Mouse (Mus musculus) forebrain, postnatal 0 days (tissue): ENCODE data around the gene Ankrd33b. TPM values are rescaled to one million over a fixed set of nuclear protein-coding genes. Genes with fewer than 3 reads are reported as not detected.

Experiments
- ATAC-seq: fragments of 200-750 bp; cut with Nextera tagmentation; 2 replicates; pipeline ENCODE4 v1.8.0; 2017; ENCODE audit warnings: mild to moderate bottlenecking, moderate library complexity
- DNase-seq: peaks from one replicate; pipeline ENCODE4 v3.0.0-alpha.2; 2015
- H3K27ac ChIP-seq: fragments of 300-500 bp; sonication (generic); 2 replicates; pipeline ENCODE4 v1.5.1; 2014; ENCODE audit warnings: low read depth, mild to moderate bottlenecking, antibody characterized with exemption, low read length, moderate library complexity, mixed read lengths
- H3K27me3 ChIP-seq: fragments of 300-500 bp; sonication (generic); 2 replicates; pipeline ENCODE4 v1.6.1; 2014; ENCODE audit warnings: mild to moderate bottlenecking, low read length, mixed read lengths; ENCODE audit not compliant: insufficient read depth
- H3K36me3 ChIP-seq: fragments of 300-500 bp; sonication (generic); 2 replicates; pipeline ENCODE4 v1.6.1; 2014; ENCODE audit warnings: mild to moderate bottlenecking, moderate library complexity; ENCODE audit not compliant: insufficient read depth
- H3K4me1 ChIP-seq: fragments of 300-500 bp; sonication (generic); 2 replicates; pipeline ENCODE4 v1.6.1; 2014; ENCODE audit warnings: antibody characterized with exemption; ENCODE audit not compliant: insufficient read depth
- H3K4me2 ChIP-seq: fragments of 300-500 bp; sonication (generic); 2 replicates; pipeline ENCODE4 v1.6.1; 2014; ENCODE audit warnings: low read depth, mild to moderate bottlenecking, moderate library complexity
- H3K4me3 ChIP-seq: fragments of 300-500 bp; sonication (generic); 2 replicates; pipeline ENCODE4 v1.5.1; 2014; ENCODE audit warnings: low read depth, low read length, mixed read lengths
- H3K9ac ChIP-seq: fragments of 300-500 bp; sonication (generic); 2 replicates; pipeline ENCODE4 v1.6.1; 2014; ENCODE audit warnings: mild to moderate bottlenecking
- H3K9me3 ChIP-seq: fragments of 300-500 bp; sonication (generic); 2 replicates; pipeline ENCODE4 v1.6.1; 2016; ENCODE audit warnings: low read length
- CTCF ChIP-seq: sonication (generic); IDR thresholded peaks from 2 replicates; pipeline ENCODE4 v1.5.1; 2016; ENCODE audit warnings: antibody characterized with exemption, control low read depth, low read depth
- WGBS: fragments of 180-500 bp; shearing (Covaris S2); extraction: QIAGEN DNeasy Blood & Tissue Kit; methylation state at CpG from one replicate; pipeline ENCODE4 v1.1.7; 2014; 5-methylcytosine and 5-hydroxymethylcytosine counted together
- polyA plus RNA-seq: library from polyadenylated mRNA; unstranded; fragments of >200 nt; fragmentation: Nextera tagmentation; extraction: Ambion mirVana; gene quantifications from 2 replicates; pipeline ENCODE4 v1.2.1, GENCODE M21; 2015
- total RNA-seq: library from RNA; depleted of rRNA; stranded (reverse); fragments of >200 nt; gene quantifications from 2 replicates; pipeline ENCODE4 v1.2.3, GENCODE M21; 2014

Gene Ankrd33b
- total and polyA plus RNA-seq, 2 experiments from 2014 or later, result 1.2 to 1.3 TPM

- WGBS, result 31% methylated on average over 12 of the region's 12 CpGs
- Histone ChIP-seq H3K4me1 (peaks cover 5% of the 10 kb centered on the region), H3K9ac (no peak overlapping the region), H3K4me2 (0 out of 2 replicates have a peak overlapping the region, but pooled peaks have one; percentile 2), H3K27ac (no peak overlapping the region), H3K9me3 (no peaks in the 10 kb centered on the region), H3K27me3 (no peaks in the 10 kb centered on the region), H3K4me3 (no peak overlapping the region), H3K36me3 (no peaks in the 10 kb centered on the region)
- ATAC-seq (no peak; the same call in 1 of the 2 replicates), DNase-seq (no peak)
- TF ChIP-seq CTCF, result peak; percentile 42
These were observed 46.7 kb downstream of the Ankrd33b start for GRCm38 (mm10) chr15:31320598-31321377.

- Histone ChIP-seq H3K4me3 (no peak overlapping the region), H3K4me1 (peaks cover 5% of the 10 kb centered on the region), H3K27ac (no peak overlapping the region), H3K9me3 (no peaks in the 10 kb centered on the region), H3K4me2 (no peak overlapping the region), H3K9ac (no peak overlapping the region), H3K36me3 (no peaks in the 10 kb centered on the region), H3K27me3 (no peaks in the 10 kb centered on the region)
- 49% methylated on average over 4 of the region's 4 CpGs for WGBS
- ATAC-seq (no peak), DNase-seq (no peak)
- TF ChIP-seq CTCF, result no peak
These were observed 48.5 kb downstream of the Ankrd33b start for GRCm38 (mm10) chr15:31319046-31319445.

DNA sequence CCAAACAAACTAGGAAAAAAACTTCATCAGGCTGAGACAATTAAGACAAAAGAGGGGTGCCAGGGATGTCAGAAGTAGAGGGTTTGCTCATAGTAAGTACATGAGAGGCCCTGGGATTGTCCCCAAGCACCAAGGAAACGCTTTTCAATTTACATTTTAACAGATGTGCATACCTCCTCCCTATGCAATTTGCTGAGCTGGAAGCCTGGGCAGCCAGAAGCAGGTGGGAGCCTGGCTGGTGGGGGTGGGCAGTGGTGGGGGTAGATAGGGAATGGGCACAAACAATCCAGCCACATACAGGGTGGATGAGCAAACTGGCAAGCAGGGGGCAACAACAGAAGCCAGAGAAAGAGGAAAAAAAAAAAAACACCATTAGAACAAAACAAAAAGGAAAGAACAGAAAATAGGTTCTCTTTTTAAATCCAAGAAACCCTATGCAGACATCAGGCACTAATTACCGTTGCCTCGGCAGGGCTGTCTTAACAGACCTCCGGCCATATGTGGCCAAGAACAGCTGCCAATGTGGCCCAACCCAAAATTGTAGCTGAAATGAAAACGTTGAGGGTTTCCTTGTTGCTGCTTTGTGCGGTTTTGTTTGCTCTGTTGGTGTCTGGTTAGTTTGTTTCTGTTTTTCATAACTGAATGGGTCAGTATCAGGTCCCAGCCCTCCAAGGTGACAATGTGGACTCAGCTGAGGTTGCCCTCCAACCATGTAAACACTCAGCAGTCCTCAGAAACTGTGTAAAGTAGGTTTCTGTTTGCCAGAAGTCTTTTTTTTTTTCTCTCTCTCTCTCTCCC is 49.2 kb downstream of the Ankrd33b start:
- no peak overlapping the region for H3K4me2 ChIP-seq
- WGBS, result 16% methylated on average over 6 of the region's 6 CpGs
- no peaks in the 10 kb centered on the region for H3K9me3 ChIP-seq
- ATAC-seq (no peak), DNase-seq (peak; percentile 58)
- H3K27ac ChIP-seq, result no peak overlapping the region
- H3K9ac ChIP-seq, result no peak overlapping the region
- no peak overlapping the region for H3K4me3 ChIP-seq
- H3K27me3 ChIP-seq, result no peaks in the 10 kb centered on the region
- H3K36me3 ChIP-seq, result no peaks in the 10 kb centered on the region
- TF ChIP-seq CTCF, result no peak
- peaks cover 5% of the 10 kb centered on the region for H3K4me1 ChIP-seq

- H3K4me3 ChIP-seq, result no peak overlapping the region
- no peaks in the 10 kb centered on the region for H3K9me3 ChIP-seq
- no peak overlapping the region for H3K4me2 ChIP-seq
- no peak for DNase-seq
- 94% methylated on average over 3 of the region's 3 CpGs for WGBS
- no peak overlapping the region for H3K27ac ChIP-seq
- H3K9ac ChIP-seq, result no peak overlapping the region
- H3K27me3 ChIP-seq, result no peaks in the 10 kb centered on the region
- H3K4me1 ChIP-seq, result peaks cover 5% of the 10 kb centered on the region
- no peak for TF ChIP-seq CTCF
- ATAC-seq, result no peak
- no peaks in the 10 kb centered on the region for H3K36me3 ChIP-seq
These were observed 50.3 kb downstream of the Ankrd33b start for GRCm38 (mm10) chr15:31317056-31317805.

DNA sequence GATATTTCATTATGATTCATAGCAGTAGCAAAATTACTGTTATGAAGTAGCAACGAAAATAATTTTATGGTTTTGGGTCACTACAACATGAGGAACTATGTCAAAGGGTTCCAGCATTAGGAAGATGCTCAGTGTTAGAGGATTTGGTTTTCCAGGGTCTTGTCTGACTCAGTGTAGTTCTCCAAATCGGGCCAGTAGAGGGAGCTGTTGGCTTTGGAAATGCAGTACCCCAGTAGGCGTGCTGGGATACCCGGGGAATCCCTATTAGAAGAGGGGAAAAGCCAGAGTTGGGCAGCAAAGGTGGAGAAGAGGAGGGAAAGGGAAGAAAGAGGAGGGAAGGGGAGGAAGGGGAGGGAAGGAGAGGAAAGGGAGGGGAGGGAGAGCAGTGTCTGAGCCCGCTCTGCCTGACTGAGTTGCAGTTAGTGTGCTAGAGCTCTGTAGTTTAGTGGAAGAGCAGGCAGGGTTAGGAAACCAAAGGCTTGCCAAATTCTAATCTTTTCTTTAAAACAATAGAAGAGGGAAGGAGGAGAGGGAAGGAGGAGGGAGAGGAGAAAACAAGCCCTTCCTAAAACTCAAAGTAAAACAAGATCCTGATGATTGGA is 51.8 kb downstream of the Ankrd33b start:
- Histone ChIP-seq H3K9me3 (no peaks in the 10 kb centered on the region), H3K9ac (no peak overlapping the region), H3K4me3 (no peak overlapping the region), H3K27ac (no peak overlapping the region), H3K36me3 (no peaks in the 10 kb centered on the region), H3K27me3 (no peaks in the 10 kb centered on the region), H3K4me2 (no peak overlapping the region), H3K4me1 (peaks cover 5% of the 10 kb centered on the region)
- DNase-seq, result peak; percentile 92
- peak; percentile 90 for TF ChIP-seq CTCF
- 4% methylated on average over 5 of the region's 5 CpGs for WGBS
- peak; percentile 95 for ATAC-seq

DNA sequence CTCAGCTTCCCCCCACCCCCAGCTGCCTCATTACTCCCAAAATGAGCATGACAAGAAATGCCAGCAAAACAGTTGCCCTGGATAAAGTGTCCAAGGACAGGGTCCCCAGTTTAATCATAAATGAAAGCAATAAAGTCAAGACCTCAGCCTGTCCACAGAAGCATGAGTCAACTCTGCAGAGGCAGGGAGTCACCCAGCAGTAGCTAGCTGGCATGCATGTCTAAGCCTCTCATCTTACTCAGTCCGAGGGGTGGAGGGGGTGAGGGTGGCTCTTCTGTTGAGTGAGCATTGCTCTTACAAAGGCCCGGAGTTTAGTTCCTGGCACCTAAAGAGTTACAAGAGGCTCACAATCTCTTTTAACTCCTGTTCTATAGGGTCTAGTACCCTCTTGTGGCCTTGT is 55.5 kb downstream of the Ankrd33b start:
- no peak for TF ChIP-seq CTCF
- 77% methylated on average over 2 of the region's 2 CpGs for WGBS
- DNase-seq, result no peak
- H3K9me3 ChIP-seq, result no peaks in the 10 kb centered on the region
- no peaks in the 10 kb centered on the region for H3K36me3 ChIP-seq
- ATAC-seq, result no peak
- no peak overlapping the region for H3K9ac ChIP-seq
- no peak overlapping the region for H3K27ac ChIP-seq
- no peak overlapping the region for H3K4me2 ChIP-seq
- H3K4me1 ChIP-seq, result no peaks in the 10 kb centered on the region
- no peak overlapping the region for H3K4me3 ChIP-seq
- no peaks in the 10 kb centered on the region for H3K27me3 ChIP-seq
